Mouse (Mus musculus): Measurements from ENCODE around the gene Rsu1. TPM values are rescaled to one million over a fixed set of nuclear protein-coding genes. Genes with fewer than 3 reads are reported as not detected.

The Rsu1 gene
- total RNA-seq, 1 experiment = 63.4 TPM

- TF ChIP-seq MAFK (IDR thresholded peaks at IDR 0.05; ENCODE audit: insufficient read depth, low read depth, low read length) = no peak
- TF ChIP-seq CHD2 (IDR thresholded peaks at IDR 0.05; ENCODE audit: low read depth, low read length) = no peak
- no peak for TF ChIP-seq HCFC1 (IDR thresholded peaks at IDR 0.05; ENCODE audit: borderline replicate concordance, insufficient read depth, low read length)
- no peak for TF ChIP-seq ZC3H11A (IDR thresholded peaks at IDR 0.05; ENCODE audit: borderline replicate concordance, low read depth, low read length)
- Histone ChIP-seq H3K9me3 (ENCODE audit: control insufficient read depth, insufficient read depth, low read depth, low read length) (no peaks in the 10 kb centered on the region), H3K36me3 (ENCODE audit: control insufficient read depth, insufficient read depth, low read length, poor library complexity, severe bottlenecking) (no peaks in the 10 kb centered on the region), H3K27ac (ENCODE audit: insufficient read depth, low read depth, low read length, poor library complexity, severe bottlenecking) (no peak overlapping the region), H3K9ac (ENCODE audit: insufficient read depth, low read depth, low read length, poor library complexity, severe bottlenecking) (no peak overlapping the region), H3K4me1 (ENCODE audit: control insufficient read depth in 2 of 2, insufficient read depth in 2 of 2, low read length in 2 of 2, poor library complexity in 1 of 2) (no peaks in the 10 kb centered on the region), H3K4me3 (ENCODE audit: insufficient read depth in 1 of 2, low read depth in 1 of 2, low read length in 2 of 2, poor library complexity in 1 of 2, severe bottlenecking in 1 of 2) (no peak overlapping the region)
- in situ Hi-C loops (cut with MboI; ENCODE audit: low sequenced_read_pairs in 2 of 2, unreplicated experiment in 2 of 2) = no loop called here
- DNase-seq (ENCODE audit: low read depth, low spot score) = no peak
These were observed 180.4 kb downstream of the Rsu1 start for GRCm38 (mm10) chr2:13090841-13091240.

- DNase-seq (ENCODE audit: low read depth, low spot score) = no peak
- in situ Hi-C loops (cut with MboI; ENCODE audit: low sequenced_read_pairs in 2 of 2, unreplicated experiment in 2 of 2) = no loop called here
- H3K9me3 ChIP-seq (ENCODE audit: control insufficient read depth, insufficient read depth, low read depth, low read length) = no peaks in the 10 kb centered on the region
- H3K9ac ChIP-seq (ENCODE audit: insufficient read depth, low read depth, low read length, poor library complexity, severe bottlenecking) = no peak overlapping the region
- no peaks in the 10 kb centered on the region for H3K36me3 ChIP-seq (ENCODE audit: control insufficient read depth, insufficient read depth, low read length, poor library complexity, severe bottlenecking)
- no peak for TF ChIP-seq HCFC1 (IDR thresholded peaks at IDR 0.05; ENCODE audit: borderline replicate concordance, insufficient read depth, low read length)
- no peak for TF ChIP-seq CHD2 (IDR thresholded peaks at IDR 0.05; ENCODE audit: low read depth, low read length)
- TF ChIP-seq ZNF384 (IDR thresholded peaks at IDR 0.05; ENCODE audit: low read depth, low read length) = no peak
- no peak for TF ChIP-seq MAFK (IDR thresholded peaks at IDR 0.05; ENCODE audit: insufficient read depth, low read depth, low read length)
- TF ChIP-seq ZC3H11A (IDR thresholded peaks at IDR 0.05; ENCODE audit: borderline replicate concordance, low read depth, low read length) = no peak
- no peak overlapping the region for H3K4me3 ChIP-seq (ENCODE audit: insufficient read depth in 1 of 2, low read depth in 1 of 2, low read length in 2 of 2, poor library complexity in 1 of 2, severe bottlenecking in 1 of 2)
- H3K4me1 ChIP-seq (ENCODE audit: control insufficient read depth in 2 of 2, insufficient read depth in 2 of 2, low read length in 2 of 2, poor library complexity in 1 of 2) = no peaks in the 10 kb centered on the region
- H3K27ac ChIP-seq (ENCODE audit: insufficient read depth, low read depth, low read length, poor library complexity, severe bottlenecking) = no peak overlapping the region
These were observed 181.4 kb downstream of the Rsu1 start for GRCm38 (mm10) chr2:13089861-13090260.

- Histone ChIP-seq H3K9me3 (ENCODE audit: control insufficient read depth, insufficient read depth, low read depth, low read length) (no peaks in the 10 kb centered on the region), H3K27ac (ENCODE audit: insufficient read depth, low read depth, low read length, poor library complexity, severe bottlenecking) (no peak overlapping the region), H3K9ac (ENCODE audit: insufficient read depth, low read depth, low read length, poor library complexity, severe bottlenecking) (no peak overlapping the region), H3K4me1 (ENCODE audit: control insufficient read depth in 2 of 2, insufficient read depth in 2 of 2, low read length in 2 of 2, poor library complexity in 1 of 2) (no peaks in the 10 kb centered on the region), H3K4me3 (ENCODE audit: insufficient read depth in 1 of 2, low read depth in 1 of 2, low read length in 2 of 2, poor library complexity in 1 of 2, severe bottlenecking in 1 of 2) (no peak overlapping the region), H3K36me3 (ENCODE audit: control insufficient read depth, insufficient read depth, low read length, poor library complexity, severe bottlenecking) (no peaks in the 10 kb centered on the region)
- no peak for TF ChIP-seq ZC3H11A (IDR thresholded peaks at IDR 0.05; ENCODE audit: borderline replicate concordance, low read depth, low read length)
- TF ChIP-seq ZNF384 (IDR thresholded peaks at IDR 0.05; ENCODE audit: low read depth, low read length) = no peak
- TF ChIP-seq CHD2 (IDR thresholded peaks at IDR 0.05; ENCODE audit: low read depth, low read length) = no peak
- TF ChIP-seq HCFC1 (IDR thresholded peaks at IDR 0.05; ENCODE audit: borderline replicate concordance, insufficient read depth, low read length) = no peak
- TF ChIP-seq MAFK (IDR thresholded peaks at IDR 0.05; ENCODE audit: insufficient read depth, low read depth, low read length) = no peak
- DNase-seq (ENCODE audit: low read depth, low spot score) = no peak
- in situ Hi-C loops (cut with MboI; ENCODE audit: low sequenced_read_pairs in 2 of 2, unreplicated experiment in 2 of 2) = no loop called here
These were observed 182.9 kb downstream of the Rsu1 start for GRCm38 (mm10) chr2:13088266-13088665.

GRCm38 (mm10) chr2:13087811-13088210, 183.4 kb downstream of the Rsu1 start:
- H3K9ac ChIP-seq (ENCODE audit: insufficient read depth, low read depth, low read length, poor library complexity, severe bottlenecking) = no peak overlapping the region
- no peak overlapping the region for H3K27ac ChIP-seq (ENCODE audit: insufficient read depth, low read depth, low read length, poor library complexity, severe bottlenecking)
- in situ Hi-C loops (cut with MboI; ENCODE audit: low sequenced_read_pairs in 2 of 2, unreplicated experiment in 2 of 2) = no loop called here
- no peaks in the 10 kb centered on the region for H3K36me3 ChIP-seq (ENCODE audit: control insufficient read depth, insufficient read depth, low read length, poor library complexity, severe bottlenecking)
- H3K4me3 ChIP-seq (ENCODE audit: insufficient read depth in 1 of 2, low read depth in 1 of 2, low read length in 2 of 2, poor library complexity in 1 of 2, severe bottlenecking in 1 of 2) = no peak overlapping the region
- H3K4me1 ChIP-seq (ENCODE audit: control insufficient read depth in 2 of 2, insufficient read depth in 2 of 2, low read length in 2 of 2, poor library complexity in 1 of 2) = no peaks in the 10 kb centered on the region
- H3K9me3 ChIP-seq (ENCODE audit: control insufficient read depth, insufficient read depth, low read depth, low read length) = no peaks in the 10 kb centered on the region
- no peak for TF ChIP-seq MAFK (IDR thresholded peaks at IDR 0.05; ENCODE audit: insufficient read depth, low read depth, low read length)
- TF ChIP-seq HCFC1 (IDR thresholded peaks at IDR 0.05; ENCODE audit: borderline replicate concordance, insufficient read depth, low read length) = no peak
- no peak for TF ChIP-seq ZC3H11A (IDR thresholded peaks at IDR 0.05; ENCODE audit: borderline replicate concordance, low read depth, low read length)
- TF ChIP-seq CHD2 (IDR thresholded peaks at IDR 0.05; ENCODE audit: low read depth, low read length) = no peak
- no peak for TF ChIP-seq ZNF384 (IDR thresholded peaks at IDR 0.05; ENCODE audit: low read depth, low read length)
- no peak for DNase-seq (ENCODE audit: low read depth, low spot score)

GRCm38 (mm10) chr2:13084223-13084622, 187.0 kb downstream of the Rsu1 start:
- no peaks in the 10 kb centered on the region for H3K36me3 ChIP-seq (ENCODE audit: control insufficient read depth, insufficient read depth, low read length, poor library complexity, severe bottlenecking)
- H3K4me1 ChIP-seq (ENCODE audit: control insufficient read depth in 2 of 2, insufficient read depth in 2 of 2, low read length in 2 of 2, poor library complexity in 1 of 2) = no peaks in the 10 kb centered on the region
- H3K9ac ChIP-seq (ENCODE audit: insufficient read depth, low read depth, low read length, poor library complexity, severe bottlenecking) = no peak overlapping the region
- H3K27ac ChIP-seq (ENCODE audit: insufficient read depth, low read depth, low read length, poor library complexity, severe bottlenecking) = no peak overlapping the region
- in situ Hi-C loops (cut with MboI; ENCODE audit: low sequenced_read_pairs in 2 of 2, unreplicated experiment in 2 of 2) = no loop called here
- DNase-seq (ENCODE audit: low read depth, low spot score) = no peak
- H3K4me3 ChIP-seq (ENCODE audit: insufficient read depth in 1 of 2, low read depth in 1 of 2, low read length in 2 of 2, poor library complexity in 1 of 2, severe bottlenecking in 1 of 2) = no peak overlapping the region
- TF ChIP-seq HCFC1 (IDR thresholded peaks at IDR 0.05; ENCODE audit: borderline replicate concordance, insufficient read depth, low read length) = no peak
- H3K9me3 ChIP-seq (ENCODE audit: control insufficient read depth, insufficient read depth, low read depth, low read length) = no peaks in the 10 kb centered on the region
